8 mouse cellular contexts compared by ENCODE assay signal in the genomic region with DNA sequence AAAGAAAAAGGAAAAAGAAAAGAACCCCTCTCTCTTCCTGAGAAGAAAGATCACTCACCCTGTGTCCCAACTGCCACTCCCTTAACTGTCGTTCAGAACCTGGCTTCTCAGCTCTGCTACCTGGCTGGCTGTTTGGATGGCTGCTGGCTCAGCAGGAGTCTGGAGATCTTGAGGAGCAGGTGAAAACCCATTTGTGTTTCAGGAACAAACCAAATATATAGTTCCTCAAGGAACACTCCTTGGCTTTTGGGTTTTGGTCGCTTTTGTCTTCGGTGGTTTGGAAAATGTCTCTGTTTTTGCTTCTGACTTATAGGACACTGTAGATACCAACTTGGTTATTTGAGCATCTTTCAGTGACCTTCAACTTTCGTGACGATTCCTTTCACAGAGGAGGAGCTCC. TPM values are rescaled to one million over a fixed set of nuclear protein-coding genes. Genes with fewer than 3 reads are reported as not detected.
DNase-seq lines count a peak whose midpoint lies in the region; ATAC-seq and TF ChIP-seq lines count a peak whose summit lies in the region.

A gene (minus strand): TSS at position 101 of the 400 bp plus-strand sequence.

- TF ChIP-seq CTCF in midbrain, postnatal 0 days (IDR thresholded peaks at IDR 0.05) = no peak

- 64% methylated on average over 5 of the region's 5 CpGs for WGBS in heart, embryonic 11.5 days (ENCODE audit: insufficient replicate concordance)
- 82% methylated on average over 5 of the region's 5 CpGs for WGBS in midbrain, postnatal 0 days

- H3K9me3 ChIP-seq in heart, embryonic 11.5 days (replicated peaks; ENCODE audit: control insufficient read depth, low read length) = no peaks in the 10 kb centered on the region
- H3K9me3 ChIP-seq in midbrain, postnatal 0 days (ENCODE audit: low read length) = no peaks in the 10 kb centered on the region

- H3K4me3 ChIP-seq in heart, embryonic 11.5 days (ENCODE audit: low read depth, low read length) = no peak within 1 kb of the TSS
- no peak within 1 kb of the TSS for H3K4me3 ChIP-seq in midbrain, postnatal 0 days (ENCODE audit: low read depth, low read length)

- no peaks in the 10 kb centered on the region for H3K27me3 ChIP-seq in heart, embryonic 11.5 days (ENCODE audit: control insufficient read depth, insufficient read depth, low read length)
- H3K27me3 ChIP-seq in midbrain, postnatal 0 days (ENCODE audit: insufficient read depth, low read length) = no peaks in the 10 kb centered on the region

- no peak within 1 kb of the TSS for H3K4me2 ChIP-seq in heart, embryonic 11.5 days
- no peak within 1 kb of the TSS for H3K4me2 ChIP-seq in midbrain, postnatal 0 days (ENCODE audit: low read depth, low read length, poor library complexity, severe bottlenecking)

- no peaks in the 10 kb centered on the region for H3K4me1 ChIP-seq in heart, embryonic 11.5 days (ENCODE audit: control insufficient read depth, insufficient read depth, low read length)
- no peaks in the 10 kb centered on the region for H3K4me1 ChIP-seq in midbrain, postnatal 0 days (ENCODE audit: insufficient read depth, low read length)

- H3K27ac ChIP-seq in heart, embryonic 11.5 days (ENCODE audit: low read depth, low read length) = no peak within 1 kb of the TSS
- no peak within 1 kb of the TSS for H3K27ac ChIP-seq in midbrain, postnatal 0 days (ENCODE audit: low read depth, low read length)

- no peaks in the 10 kb centered on the region for H3K36me3 ChIP-seq in heart, embryonic 11.5 days (ENCODE audit: control insufficient read depth, insufficient read depth, low read length)
- no peaks in the 10 kb centered on the region for H3K36me3 ChIP-seq in midbrain, postnatal 0 days (ENCODE audit: insufficient read depth, low read length)

- ATAC-seq in common myeloid progenitor, adult 5-6 weeks (replicated peaks; ENCODE audit: low read depth, poor library complexity, severe bottlenecking) = no peak
- ATAC-seq in heart, embryonic 11.5 days (replicated peaks; ENCODE audit: insufficient number of reproducible peaks, low FRiP score, low TSS enrichment) = no peak
- ATAC-seq in midbrain, postnatal 0 days (ENCODE audit: low FRiP score) = no peak

- no peak for DNase-seq in layer of hippocampus, adult 8-10 months (ENCODE audit: low spot score in 2 of 2)
- no peak for DNase-seq in layer of hippocampus, adult 9-10 months (ENCODE audit: low spot score)
- no peak for DNase-seq in left cerebral cortex, adult 8-10 months (ENCODE audit: low spot score in 2 of 2)
- DNase-seq in midbrain, postnatal 0 days (ENCODE audit: low spot score) = no peak
- DNase-seq in cerebellum, adult 18-20 months = no peak
- DNase-seq in B cell, adult 2 months = no peak

- no peak within 1 kb of the TSS for H3K9ac ChIP-seq in heart, embryonic 11.5 days (ENCODE audit: low read depth, low read length)
- no peak within 1 kb of the TSS for H3K9ac ChIP-seq in midbrain, postnatal 0 days (replicated peaks; ENCODE audit: low read length, poor library complexity, severe bottlenecking)

RNA-seq across cellular contexts. Expression of the gene that starts here (rescaled TPM):
- total RNA-seq in layer of hippocampus, adult 8-10 months (2022) = 100 to 1,000 TPM in 1 of 4 experiments, 10 to 100 TPM in 3; 92.4 to 108 (median 95.7) TPM
- 187 and 209 TPM in 2 replicates for total RNA-seq in common myeloid progenitor, adult 5-6 weeks (2017)
- 57.9 and 62.1 TPM in 2 replicates for polyA plus RNA-seq in heart, embryonic 11.5 days (2014; fragmentation: Nextera tagmentation; extraction: Ambion mirVana)
- total RNA-seq in left cerebral cortex, adult 8-10 months (2022) = 100 to 1,000 TPM; 121 to 133 (median 121) TPM
- 76.6 and 103 TPM in 2 replicates for total RNA-seq in midbrain, postnatal 0 days (2014; rRNA removed)
- 84.3 and 89.1 TPM in 2 replicates for polyA plus RNA-seq in midbrain, postnatal 0 days (2015; fragmentation: Nextera tagmentation; extraction: Ambion mirVana)
